Mouse (Mus musculus) MEL (cell line): ENCODE data around the gene Josd1. TPM values are rescaled to one million over a fixed set of nuclear protein-coding genes. Genes with fewer than 3 reads are reported as not detected.

Source experiments
- DNase-seq: peaks from one replicate; pipeline ENCODE4 v3.0.0; 2011; ENCODE audit warnings: low read depth, low spot score
- H3K27ac ChIP-seq: 2 replicates; pipeline ENCODE4 v1.5.1; 2012; ENCODE audit warnings: low read depth, mild to moderate bottlenecking, control low read depth, low read length, moderate library complexity; ENCODE audit not compliant: control insufficient read depth
- H3K27me3 ChIP-seq, 2 experiments: fragments of 150-350 bp in 1 of 2; sonication (generic) in 1 of 2; 2 replicates each; pipeline ENCODE4 v1.6.1; 2012; ENCODE audit warnings: low read length in 2 of 2, mild to moderate bottlenecking in 2 of 2, improper control_type of control experiment in 1 of 2, moderate library complexity in 1 of 2; ENCODE audit not compliant: insufficient read depth in 2 of 2, control insufficient read depth in 1 of 2
- H3K36me3 ChIP-seq, 2 experiments: 2 replicates each; pipeline ENCODE4 v1.6.1; 2012 to 2014; ENCODE audit warnings: low read length in 2 of 2, improper control_type of control experiment in 1 of 2, inconsistent platforms in 1 of 2, mild to moderate bottlenecking in 1 of 2; ENCODE audit not compliant: insufficient read depth in 2 of 2, control insufficient read depth in 1 of 2
- H3K4me1 ChIP-seq, 2 experiments: fragments of 150-350 bp in 1 of 2; sonication (generic) in 1 of 2; 2 replicates each; pipeline ENCODE4 v1.6.1; 2012; ENCODE audit warnings: low read length in 2 of 2, improper control_type of control experiment in 1 of 2, mild to moderate bottlenecking in 1 of 2; ENCODE audit not compliant: insufficient read depth in 2 of 2, control insufficient read depth in 1 of 2
- H3K4me3 ChIP-seq, 2 experiments: fragments of 150-350 bp in 1 of 2; sonication (generic) in 1 of 2; 2 replicates each; pipeline ENCODE4 v1.5.1; 2012; ENCODE audit warnings: low read depth in 2 of 2, low read length in 2 of 2, mild to moderate bottlenecking in 2 of 2, moderate library complexity in 2 of 2, control low read depth in 1 of 2, improper control_type of control experiment in 1 of 2; ENCODE audit not compliant: control insufficient read depth in 1 of 2, insufficient read depth in 1 of 2
- H3K79me2 ChIP-seq: 2 replicates; pipeline ENCODE4 v1.6.1; 2012; ENCODE audit warnings: mild to moderate bottlenecking, low read length, moderate library complexity; ENCODE audit not compliant: control insufficient read depth, poor library complexity, insufficient read depth
- H3K9ac ChIP-seq: 2 replicates; pipeline ENCODE4 v1.6.1; 2012; ENCODE audit warnings: low read depth, mild to moderate bottlenecking, control low read depth, low read length, moderate library complexity; ENCODE audit not compliant: control insufficient read depth, poor library complexity, severe bottlenecking
- H3K9me3 ChIP-seq: fragments of 150-350 bp; sonication (generic); replicated peaks from 2 replicates; pipeline ENCODE4 v1.6.1; 2012; ENCODE audit warnings: mild to moderate bottlenecking, low read length, improper control_type of control experiment, moderate library complexity; ENCODE audit not compliant: insufficient read depth
- CHD1 ChIP-seq: IDR thresholded peaks from 2 replicates; pipeline ENCODE4 v1.6.1; 2012; ENCODE audit warnings: low read depth, mild to moderate bottlenecking, inconsistent platforms, low read length, improper control_type of control experiment
- CHD2 ChIP-seq: IDR thresholded peaks from 2 replicates; pipeline ENCODE4 v1.6.1; 2011; ENCODE audit warnings: low read length, improper control_type of control experiment
- CTCF ChIP-seq, 3 experiments: IDR thresholded peaks in 2 of 3; conservative IDR thresholded peaks in 1 of 3; 2 replicates each; pipeline ENCODE4 v1.5.1; 2011 to 2012; ENCODE audit warnings: low read length in 3 of 3, low read depth in 2 of 3, mild to moderate bottlenecking in 2 of 3, improper control_type of control experiment in 1 of 3, inconsistent platforms in 1 of 3, mixed read lengths in 1 of 3, moderate library complexity in 1 of 3; ENCODE audit not compliant: control insufficient read depth in 1 of 3, insufficient read depth in 1 of 3, poor library complexity in 1 of 3, severe bottlenecking in 1 of 3
- E2F4 ChIP-seq: IDR thresholded peaks from 2 replicates; pipeline ENCODE4 v1.6.1; 2011; ENCODE audit warnings: low read depth, low read length, improper control_type of control experiment, borderline replicate concordance
- GATA1 ChIP-seq: IDR thresholded peaks from 2 replicates; pipeline ENCODE4 v1.6.1; 2011; ENCODE audit warnings: low read depth, low read length, improper control_type of control experiment
- HCFC1 ChIP-seq: IDR thresholded peaks from 2 replicates; pipeline ENCODE4 v1.6.1; 2012; ENCODE audit warnings: low read depth, mild to moderate bottlenecking, inconsistent platforms, low read length, improper control_type of control experiment, moderate library complexity
- JUND ChIP-seq: IDR thresholded peaks from 2 replicates; pipeline ENCODE4 v1.6.1; 2011; ENCODE audit warnings: low read depth, mild to moderate bottlenecking, improper control_type of control experiment, low read length
- MAFK ChIP-seq: IDR thresholded peaks from 2 replicates; pipeline ENCODE4 v1.6.1; 2011; ENCODE audit warnings: low read depth, mild to moderate bottlenecking, low read length, improper control_type of control experiment, borderline replicate concordance
- MAX ChIP-seq: IDR thresholded peaks from 2 replicates; pipeline ENCODE4 v1.6.1; 2011; ENCODE audit warnings: low read length, improper control_type of control experiment
- MAZ ChIP-seq: IDR thresholded peaks from 2 replicates; pipeline ENCODE4 v1.6.1; 2012; ENCODE audit warnings: low read depth, mild to moderate bottlenecking, inconsistent platforms, low read length, improper control_type of control experiment
- MXI1 ChIP-seq: IDR thresholded peaks from 2 replicates; pipeline ENCODE4 v1.6.1; 2011; ENCODE audit warnings: mild to moderate bottlenecking, low read depth, low read length, improper control_type of control experiment
- NRF1 ChIP-seq: IDR thresholded peaks from 2 replicates; pipeline ENCODE4 v1.6.1; 2014; ENCODE audit warnings: low read depth, mild to moderate bottlenecking, inconsistent platforms, low read length, improper control_type of control experiment, moderate library complexity; ENCODE audit not compliant: poor library complexity, insufficient read depth, severe bottlenecking
- SIN3A ChIP-seq: IDR thresholded peaks from 2 replicates; pipeline ENCODE4 v1.6.1; 2012; ENCODE audit warnings: low read length, improper control_type of control experiment, inconsistent platforms
- TAL1 ChIP-seq: IDR thresholded peaks from 2 replicates; pipeline ENCODE4 v1.6.1; 2012; ENCODE audit warnings: mild to moderate bottlenecking, inconsistent platforms, low read length, moderate library complexity, mixed read lengths
- USF2 ChIP-seq, 2 experiments: IDR thresholded peaks; 2 replicates each; pipeline ENCODE4 v1.6.1; 2011 to 2012; ENCODE audit warnings: improper control_type of control experiment in 2 of 2, low read length in 2 of 2, borderline replicate concordance in 1 of 2, inconsistent platforms in 1 of 2, low read depth in 1 of 2, mild to moderate bottlenecking in 1 of 2; ENCODE audit not compliant: insufficient read depth in 1 of 2
- ZC3H11A ChIP-seq: IDR thresholded peaks from 2 replicates; pipeline ENCODE4 v1.6.1; 2012; ENCODE audit warnings: low read depth, mild to moderate bottlenecking, inconsistent platforms, low read length, improper control_type of control experiment
- ZKSCAN1 ChIP-seq: IDR thresholded peaks from 2 replicates; pipeline ENCODE4 v1.6.1; 2012; ENCODE audit warnings: low read depth, mild to moderate bottlenecking, inconsistent platforms, low read length, improper control_type of control experiment, moderate library complexity
- polyA plus RNA-seq, 2 experiments: library from polyadenylated mRNA; stranded (reverse) in 1 of 2; unstranded in 1 of 2; fragments of >175 nt in 1 of 2; fragments of >200 nt in 1 of 2; gene quantifications; 2 replicates each; pipeline versions ENCODE4 v1.2.1 to v1.2.4; 2012; ENCODE audit warnings: low replicate concordance in 2 of 2, low read depth in 1 of 2; ENCODE audit not compliant: insufficient read length in 2 of 2, insufficient read depth in 1 of 2, missing spikeins in 1 of 2
- total RNA-seq: library from RNA; depleted of rRNA; stranded (reverse); fragments of 300-350 nt; gene quantifications from 2 replicates; pipeline ENCODE4 v1.2.3, GENCODE M21; 2012

Gene Josd1
- total and polyA plus RNA-seq, 3 experiments = 46.5 to 47.2 TPM; not detected in 1

- TF ChIP-seq TAL1 = no peak
- no peak for TF ChIP-seq GATA1
- peak; percentile 90 for TF ChIP-seq SIN3A
- TF ChIP-seq MAFK = no peak; the same call in 1 of the 2 replicates
Measured at GRCm38 (mm10) chr15:79670249-79670971, 17.3 kb downstream of the Josd1 start, which contains the start of gene Tomm22 (continued).

- peaks cover 7 to 11% of the 10 kb centered on the region in 2 experiments for H3K36me3 ChIP-seq
- H3K27me3 ChIP-seq = no peaks in the 10 kb centered on the region
- H3K4me1 ChIP-seq = no peaks in the 10 kb centered on the region
- DNase-seq = no peak
- H3K27ac ChIP-seq = no peak overlapping the region
- peaks cover 17% of the 10 kb centered on the region for H3K79me2 ChIP-seq
- H3K4me3 ChIP-seq = no peak overlapping the region
- TF ChIP-seq MAX = no peak
- no peaks in the 10 kb centered on the region for H3K9me3 ChIP-seq
- no peak overlapping the region for H3K9ac ChIP-seq
Measured at GRCm38 (mm10) chr15:79669195-79669594, 18.5 kb downstream of the Josd1 start.

GRCm38 (mm10) chr15:79664666-79665065, 23.1 kb downstream of the Josd1 start:
- no peak for DNase-seq
- no peaks in the 10 kb centered on the region for H3K27me3 ChIP-seq
- no peak overlapping the region for H3K27ac ChIP-seq
- no peak overlapping the region for H3K9ac ChIP-seq
- H3K79me2 ChIP-seq = no peaks in the 10 kb centered on the region
- TF ChIP-seq E2F4 (no peak), CHD2 (no peak), JUND (no peak), ZC3H11A (no peak), MXI1 (no peak), HCFC1 (no peak), ZKSCAN1 (no peak), NRF1 (no peak), CTCF (IDR thresholded peaks at IDR 0.05 in 2 of 3, conservative IDR thresholded peaks at IDR 0.05 in 1 of 3; ENCODE audit: control insufficient read depth in 1 of 3, insufficient read depth in 1 of 3, low read depth in 2 of 3, low read length in 3 of 3, poor library complexity in 1 of 3, severe bottlenecking in 1 of 3) (no peak), GATA1 (no peak), CHD1 (no peak), MAZ (no peak), MAFK (no peak), USF2 (IDR thresholded peaks at IDR 0.05; ENCODE audit: borderline replicate concordance in 1 of 2, insufficient read depth in 1 of 2, low read depth in 1 of 2, low read length in 2 of 2) (no peak)
- TF ChIP-seq, all 39 proteins: peak for 0
- Histone ChIP-seq H3K4me3 (no peak overlapping the region), H3K9me3 (no peaks in the 10 kb centered on the region), H3K4me1 (peaks cover 0 to 2% of the 10 kb centered on the region in 2 experiments; a peak in 2 of 4 replicates), H3K36me3 (peaks cover 0 to 3% of the 10 kb centered on the region in 2 experiments; a peak in 1 of 4 replicates)
